Mouse (Mus musculus) lung, embryonic 16.5 days (tissue): ENCODE results near the gene Traf3ip3. TPM values are rescaled to one million over a fixed set of nuclear protein-coding genes. Genes with fewer than 3 reads are reported as not detected.
A peak's percentile ranks its signal among the peaks of the same experiment; 100 is the strongest.

Experiments used
- ATAC-seq: fragments of 200-750 bp; cut with Nextera tagmentation; 2 replicates; pipeline ENCODE4 v1.8.0; 2017; ENCODE audit warnings: low read depth, mild to moderate bottlenecking, moderate library complexity
- H3K27ac ChIP-seq: fragments of 300-500 bp; sonication (generic); 2 replicates; pipeline ENCODE4 v1.5.1; 2014; ENCODE audit warnings: mild to moderate bottlenecking, control low read depth, low read length
- H3K27me3 ChIP-seq: fragments of 300-500 bp; sonication (generic); 2 replicates; pipeline ENCODE4 v1.6.1; 2014; ENCODE audit warnings: low read depth, low read length, mixed read lengths; ENCODE audit not compliant: control insufficient read depth, insufficient read depth
- H3K36me3 ChIP-seq: fragments of 300-500 bp; sonication (generic); 2 replicates; pipeline ENCODE4 v1.6.1; 2014; ENCODE audit warnings: low read length; ENCODE audit not compliant: control insufficient read depth, insufficient read depth
- H3K4me1 ChIP-seq: fragments of 300-500 bp; sonication (generic); replicated peaks from 2 replicates; pipeline ENCODE4 v1.6.1; 2014; ENCODE audit warnings: low read length, mixed read lengths; ENCODE audit not compliant: control insufficient read depth, insufficient read depth
- H3K4me2 ChIP-seq: fragments of 300-500 bp; sonication (generic); 2 replicates; pipeline ENCODE4 v1.6.1; 2014; ENCODE audit warnings: low read depth, low read length, control low read depth
- H3K4me3 ChIP-seq: fragments of 300-500 bp; sonication (generic); 2 replicates; pipeline ENCODE4 v1.5.1; 2014; ENCODE audit warnings: mild to moderate bottlenecking, low read length, control low read depth
- H3K9ac ChIP-seq: fragments of 300-500 bp; sonication (generic); 2 replicates; pipeline ENCODE4 v1.6.1; 2014; ENCODE audit warnings: low read length, control low read depth
- H3K9me3 ChIP-seq: fragments of 300-500 bp; sonication (generic); 2 replicates; pipeline ENCODE4 v1.6.1; 2016; ENCODE audit warnings: low read length; ENCODE audit not compliant: control insufficient read depth
- WGBS: fragments of 180-500 bp; shearing (Covaris S2); extraction: QIAGEN DNeasy Blood & Tissue Kit; methylation state at CpG from one replicate; pipeline ENCODE4 v1.1.7; 2014; 5-methylcytosine and 5-hydroxymethylcytosine counted together
- polyA plus RNA-seq: library from polyadenylated mRNA; unstranded; fragments of >200 nt; fragmentation: Nextera tagmentation; extraction: Ambion mirVana; gene quantifications from 2 replicates; pipeline ENCODE4 v1.2.1, GENCODE M21; 2015

The Traf3ip3 gene
- polyA plus RNA-seq, 1 experiment from 2014 or later, result 3.2 TPM

GRCm38 (mm10) chr1:193129786-193130455 is 71.6 kb downstream of the Traf3ip3 start, which contains the start of gene Diexf:
TSS of gene Diexf (minus strand) at chr1:193130272.
- Histone ChIP-seq H3K9me3 (no peaks in the 10 kb centered on the region), H3K4me3 (peak within 1 kb of the TSS; percentile 92), H3K27me3 (no peaks in the 10 kb centered on the region), H3K4me1 (peaks cover 9% of the 10 kb centered on the region), H3K36me3 (peaks cover 6% of the 10 kb centered on the region), H3K4me2 (peak within 1 kb of the TSS; percentile 74), H3K27ac (0 out of 2 replicates have a peak within 1 kb of the TSS, but pooled peaks have one; percentile 3), H3K9ac (peak within 1 kb of the TSS; percentile 80)
- WGBS, result under 1% methylated on average over 54 of the region's 61 CpGs
- ATAC-seq, result peak; percentile 95

- peaks cover 6% of the 10 kb centered on the region for H3K36me3 ChIP-seq
- H3K9ac ChIP-seq, result peak overlapping the region; percentile 80
- peak overlapping the region; percentile 74 for H3K4me2 ChIP-seq
- 18% methylated on average over 5 of the region's 5 CpGs for WGBS
- peaks cover 9% of the 10 kb centered on the region for H3K4me1 ChIP-seq
- no peak for ATAC-seq
- no peak overlapping the region for H3K27ac ChIP-seq
- H3K4me3 ChIP-seq, result peak overlapping the region; percentile 92
- H3K9me3 ChIP-seq, result no peaks in the 10 kb centered on the region
- no peaks in the 10 kb centered on the region for H3K27me3 ChIP-seq
These were observed 72.2 kb downstream of the Traf3ip3 start for GRCm38 (mm10) chr1:193129321-193129720.

GRCm38 (mm10) chr1:193128055-193128454 is 73.4 kb downstream of the Traf3ip3 start:
- 87% methylated on average over 6 of the region's 6 CpGs for WGBS
- ATAC-seq, result no peak
- H3K4me1 ChIP-seq, result peaks cover 9% of the 10 kb centered on the region
- H3K36me3 ChIP-seq, result peaks cover 10% of the 10 kb centered on the region
- H3K4me3 ChIP-seq, result no peak overlapping the region
- H3K9ac ChIP-seq, result no peak overlapping the region
- H3K4me2 ChIP-seq, result no peak overlapping the region
- H3K27me3 ChIP-seq, result no peaks in the 10 kb centered on the region
- no peaks in the 10 kb centered on the region for H3K9me3 ChIP-seq
- no peak overlapping the region for H3K27ac ChIP-seq

GRCm38 (mm10) chr1:193125835-193126234 is 75.7 kb downstream of the Traf3ip3 start:
- H3K9ac ChIP-seq, result no peak overlapping the region
- ATAC-seq, result no peak
- no peak overlapping the region for H3K27ac ChIP-seq
- no peak overlapping the region for H3K4me3 ChIP-seq
- no peak overlapping the region for H3K4me2 ChIP-seq
- H3K27me3 ChIP-seq, result no peaks in the 10 kb centered on the region
- peaks cover 24% of the 10 kb centered on the region for H3K36me3 ChIP-seq
- 67% methylated on average over 4 of the region's 4 CpGs for WGBS
- H3K9me3 ChIP-seq, result no peaks in the 10 kb centered on the region
- H3K4me1 ChIP-seq, result peaks cover 8% of the 10 kb centered on the region

Other genes starting within 250 kb of the Traf3ip3 start
- gene Syt14, start 165.9 kb downstream of the Traf3ip3 start, polyA plus RNA-seq, result 0.62 and 0.70 TPM in 2 replicates
- 8.6 and 8.8 TPM in 2 replicates for gene Diexf, start 71.4 kb downstream of the Traf3ip3 start, polyA plus RNA-seq
- gene Irf6, start 48.6 kb downstream of the Traf3ip3 start, polyA plus RNA-seq, result 18.3 TPM in 2 replicates
- gene A130010J15Rik, start 33.7 kb downstream of the Traf3ip3 start, polyA plus RNA-seq, result 12.9 and 13.5 TPM in 2 replicates
- gene Lamb3, start 6.0 kb upstream of the Traf3ip3 start, polyA plus RNA-seq, result 54.5 and 60.9 TPM in 2 replicates
- gene Hsd11b1, start 62.4 kb upstream of the Traf3ip3 start, polyA plus RNA-seq, result 64.3 and 86.1 TPM in 2 replicates
- 263 and 312 TPM in 2 replicates for gene G0s2, start 71.5 kb upstream of the Traf3ip3 start, polyA plus RNA-seq
- gene Camk1g, start 168.6 kb upstream of the Traf3ip3 start, polyA plus RNA-seq, result 43.2 and 45.0 TPM in 2 replicates